Mouse (Mus musculus) yolk sac, embryonic 10.5 days (tissue): ENCODE results near the gene Ror1.

Source experiments
- DNase-seq: peaks from one replicate; pipeline ENCODE4 v3.0.0-alpha.2; 2017; ENCODE audit warnings: low spot score

Gene Ror1

DNA sequence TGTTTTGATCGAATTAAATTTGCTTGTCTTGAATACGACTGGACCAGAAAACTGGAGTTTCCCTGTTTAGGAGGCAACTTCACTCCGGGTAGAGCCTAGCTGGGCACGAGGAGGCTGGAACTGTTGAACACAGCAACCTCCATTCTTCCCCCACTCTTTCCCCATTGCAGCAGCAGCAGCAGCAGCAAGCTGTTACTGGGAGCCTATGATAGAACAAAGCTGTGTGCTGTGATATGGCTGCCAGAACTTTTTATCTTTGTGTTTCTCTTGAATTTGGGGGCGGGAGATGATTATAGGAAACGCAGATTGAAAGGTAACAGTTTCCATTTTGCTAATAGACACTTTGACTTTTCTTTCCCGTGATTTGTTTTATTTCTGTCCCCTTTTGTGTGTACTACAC lies 70.2 kb downstream of the Ror1 start:
- DNase-seq, result no peak

DNA sequence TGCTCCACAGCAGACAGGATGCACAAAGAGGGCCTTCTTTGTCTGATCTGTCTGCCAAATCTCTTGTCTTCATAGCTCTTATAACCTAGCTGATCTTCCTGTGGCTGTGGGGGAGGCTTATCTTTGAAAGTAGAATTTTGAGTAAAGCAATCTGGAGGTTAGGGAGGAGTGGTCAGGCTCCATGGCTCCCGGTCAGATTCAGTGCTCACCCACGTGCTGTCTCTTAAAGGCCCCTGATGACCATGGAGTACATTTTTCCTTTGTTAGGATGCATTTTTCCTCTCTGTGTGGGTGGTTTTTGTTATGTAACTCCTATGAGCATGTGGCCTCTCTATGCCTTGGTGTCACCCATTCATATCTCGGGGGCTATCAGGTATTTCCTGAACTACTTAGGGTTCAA lies 71.3 kb downstream of the Ror1 start:
- no peak for DNase-seq

DNA sequence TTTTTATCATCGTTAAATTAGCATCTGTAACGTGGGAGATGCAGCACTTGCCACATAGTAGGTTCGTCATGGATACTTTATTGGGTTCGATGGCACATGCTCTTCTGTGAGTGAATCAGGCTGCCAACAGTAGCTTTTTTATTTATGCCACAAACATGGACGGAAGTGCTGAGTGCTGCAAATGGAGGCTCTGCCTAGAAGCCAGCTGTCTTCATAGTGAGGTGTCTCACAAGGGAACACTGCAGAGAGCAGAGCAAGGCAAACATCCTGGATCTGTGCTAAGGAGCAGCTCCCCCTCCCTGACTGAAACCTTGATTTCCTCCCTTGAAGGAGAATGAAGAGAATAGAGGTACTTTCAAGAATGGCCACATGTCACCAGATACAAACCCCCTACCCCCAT lies 74.1 kb downstream of the Ror1 start:
- no peak for DNase-seq

DNA sequence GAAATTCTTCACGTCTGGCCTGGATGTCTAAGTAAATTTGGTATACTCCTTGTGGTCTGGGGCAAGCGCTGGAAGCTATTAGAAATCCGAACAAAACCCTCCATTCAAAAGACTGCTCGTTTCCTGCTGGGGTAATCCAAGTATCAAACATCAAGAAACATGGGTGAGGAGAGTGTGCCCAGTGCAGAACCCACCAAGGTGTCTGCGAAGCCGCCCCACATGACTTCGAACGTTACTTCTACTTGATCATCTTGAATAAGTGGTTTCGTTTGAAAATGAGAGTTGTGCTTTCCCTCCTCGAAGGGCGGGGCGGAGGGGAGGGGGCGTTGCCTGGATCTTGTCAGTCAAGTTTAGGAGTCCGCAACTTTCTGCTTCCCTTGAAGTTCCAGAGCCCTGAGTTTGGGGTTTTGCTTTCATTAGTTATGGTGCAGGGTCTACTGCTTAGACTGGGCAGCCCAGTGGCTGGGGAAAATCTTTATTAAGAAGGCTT lies 74.6 kb downstream of the Ror1 start:
- DNase-seq, result no peak

DNA sequence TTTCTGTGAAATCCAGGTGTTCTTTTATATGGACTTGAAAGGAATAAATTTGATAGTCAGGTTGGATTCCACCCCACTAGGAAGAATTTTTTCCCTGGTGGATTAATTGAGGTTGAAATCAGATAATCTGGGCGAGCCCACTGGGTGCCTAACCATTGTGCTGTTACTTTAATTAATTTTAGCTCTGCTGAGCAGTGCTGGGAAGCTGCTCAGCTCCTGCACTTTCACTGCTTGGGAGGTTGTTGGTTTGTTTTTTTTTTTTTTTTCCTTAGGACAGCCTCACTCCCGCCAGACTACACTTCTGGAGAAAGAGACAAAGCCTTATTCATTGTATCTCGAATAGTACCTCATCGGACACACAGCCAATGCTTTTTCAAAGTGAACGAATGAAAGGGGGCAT lies 75.2 kb downstream of the Ror1 start:
- no peak for DNase-seq

DNA sequence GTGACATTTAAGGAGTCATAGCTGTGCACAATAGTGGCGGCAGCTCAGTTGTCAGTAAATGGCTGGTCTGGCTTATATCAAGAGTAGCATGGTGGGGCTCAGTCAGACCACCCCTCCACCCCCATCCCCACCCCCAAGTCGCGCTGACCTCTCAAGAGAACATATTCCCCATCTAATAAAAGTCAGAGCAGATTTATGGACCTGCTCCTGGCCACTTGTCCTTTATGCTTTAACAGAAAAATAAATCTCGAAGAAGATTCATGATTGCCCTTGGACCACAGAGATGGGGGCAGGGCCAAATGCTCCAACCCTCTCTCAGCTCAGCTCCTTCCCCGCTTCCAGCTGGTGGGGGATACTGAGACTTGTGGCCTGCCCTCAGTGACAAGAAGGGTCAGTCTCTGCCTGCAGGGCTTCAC lies 75.9 kb downstream of the Ror1 start:
- DNase-seq, result peak; percentile 17

DNA sequence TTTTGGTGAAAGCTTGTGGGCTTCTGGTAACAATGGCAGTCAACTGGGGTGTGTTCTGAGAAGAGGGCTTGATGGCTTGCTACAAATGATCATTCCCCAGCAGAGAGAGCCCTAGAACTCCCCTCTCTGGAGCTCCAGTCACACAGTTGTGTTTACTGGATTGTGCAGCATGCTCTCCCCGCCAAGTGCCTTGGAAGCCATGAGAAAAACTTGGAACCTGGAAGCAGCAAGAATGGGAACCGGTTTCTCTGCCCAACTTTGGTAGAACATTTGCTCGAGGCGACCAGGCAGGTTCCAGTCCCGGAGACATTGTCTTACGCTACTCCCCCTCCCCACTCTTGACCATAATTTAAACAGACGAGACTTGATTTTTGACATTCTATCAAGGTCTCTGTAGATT lies 80.0 kb downstream of the Ror1 start:
- DNase-seq, result no peak

DNA sequence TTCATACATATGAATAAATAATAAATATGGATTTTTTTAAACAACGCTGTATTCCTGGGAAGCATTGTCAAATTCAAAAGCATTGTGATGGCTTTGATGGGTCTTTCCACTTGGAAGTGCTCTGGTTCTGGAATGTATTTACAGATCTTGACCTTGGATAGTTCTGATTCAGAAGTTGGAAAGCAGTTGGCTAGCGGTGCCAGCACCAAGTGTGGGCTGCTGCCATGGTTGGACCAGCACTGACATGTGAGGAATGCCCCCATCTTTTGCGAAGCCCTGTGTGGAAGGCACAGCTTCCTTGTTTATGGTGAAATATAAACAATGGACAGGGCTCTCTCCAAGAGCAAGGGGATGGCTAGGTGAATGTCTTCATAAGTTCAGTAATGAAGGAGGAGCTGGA lies 82.7 kb downstream of the Ror1 start:
- no peak for DNase-seq

DNA sequence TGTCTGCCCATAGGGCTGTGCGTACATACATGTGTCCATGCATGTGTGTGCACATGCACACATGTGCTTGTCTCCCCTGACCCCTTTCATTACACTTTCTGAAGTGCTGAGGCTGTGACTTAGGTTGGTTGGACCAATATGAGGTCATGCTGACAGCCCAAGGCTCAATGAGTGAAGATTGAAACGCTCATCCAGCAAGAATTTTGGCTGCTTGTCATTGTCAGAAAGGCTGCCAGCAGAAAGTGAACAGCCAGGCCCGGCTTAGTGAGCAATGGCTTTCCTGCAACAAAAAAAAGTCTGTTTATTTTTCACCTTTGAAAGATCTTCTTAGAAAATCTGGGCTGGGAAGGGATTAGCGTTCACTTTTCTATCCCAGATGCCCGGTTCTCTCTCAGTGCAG lies 86.1 kb downstream of the Ror1 start:
- DNase-seq, result no peak

DNA sequence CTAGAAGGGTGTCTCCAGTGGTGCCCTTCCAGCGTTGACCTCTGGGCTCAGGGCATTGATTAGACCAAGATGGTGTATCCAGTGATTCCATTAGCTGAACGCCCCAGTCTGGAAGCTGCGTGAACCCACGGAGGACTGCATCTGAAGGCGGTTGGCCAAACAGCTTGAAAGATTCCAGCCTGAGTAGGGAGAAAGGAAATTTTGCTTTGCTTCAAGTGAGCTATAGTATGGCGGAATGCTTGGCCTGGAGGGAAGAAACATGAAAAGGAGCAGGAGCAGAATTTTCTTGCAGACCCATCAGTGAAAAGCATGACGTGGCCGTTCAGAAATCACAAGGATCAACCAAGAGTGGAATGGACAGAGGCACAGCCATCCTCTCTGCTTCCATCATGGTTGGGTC lies 91.2 kb downstream of the Ror1 start:
- no peak for DNase-seq

DNA sequence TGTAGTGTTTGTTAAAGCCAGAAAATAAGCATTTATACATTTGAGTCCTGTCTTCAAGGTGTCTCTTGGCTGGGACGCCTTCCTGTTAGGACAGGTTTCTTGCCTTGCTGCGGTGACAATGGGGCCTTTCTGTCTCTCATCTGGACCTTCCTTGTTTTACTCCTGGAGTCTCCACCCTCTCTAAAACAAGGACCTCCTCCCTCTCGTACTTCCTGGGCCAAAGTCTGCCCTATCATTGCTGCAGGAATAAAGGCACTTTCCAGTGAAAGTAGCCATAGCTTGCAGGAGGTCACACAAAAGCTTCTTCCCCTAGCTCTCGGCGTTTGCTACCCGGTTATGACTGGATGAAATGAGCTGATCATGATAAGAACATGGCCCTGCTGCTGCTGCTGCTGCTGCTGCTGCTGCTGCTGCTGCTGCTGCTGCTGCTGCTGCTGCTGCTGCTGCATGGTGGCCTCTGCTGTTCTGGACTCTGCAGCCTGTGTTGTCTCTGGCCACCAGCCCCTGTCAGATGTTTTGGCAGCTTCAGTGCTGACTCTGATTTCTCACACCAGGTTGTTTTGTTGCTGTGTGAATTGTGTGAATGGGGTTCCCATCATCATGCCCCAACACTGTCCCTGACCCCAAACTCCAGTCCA lies 92.1 kb downstream of the Ror1 start:
- no peak for DNase-seq

DNA sequence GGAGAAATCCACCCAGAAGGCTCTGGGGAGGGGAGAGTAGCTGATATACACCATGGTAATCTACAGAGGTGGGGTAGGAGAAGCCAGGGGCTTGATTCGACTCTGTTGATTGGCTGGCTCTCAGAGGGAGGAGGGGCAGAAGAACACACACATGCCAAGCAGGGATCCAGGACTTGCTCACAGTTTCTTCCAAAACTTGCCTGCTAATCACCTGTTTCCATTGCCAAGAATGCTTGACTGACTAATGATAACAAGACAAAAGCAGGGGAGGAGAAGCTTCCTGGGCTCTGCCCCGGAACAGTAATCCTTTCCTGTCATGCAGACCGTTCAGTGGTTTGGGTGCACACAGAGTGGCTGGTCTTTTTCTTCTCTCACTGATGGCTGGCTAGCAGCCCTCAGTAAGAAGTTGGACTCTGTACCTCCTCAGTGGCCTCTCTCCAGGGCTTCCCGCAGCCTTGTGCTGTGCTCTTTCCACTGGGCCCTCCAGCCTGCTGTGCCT lies 92.7 kb downstream of the Ror1 start:
- no peak for DNase-seq

DNA sequence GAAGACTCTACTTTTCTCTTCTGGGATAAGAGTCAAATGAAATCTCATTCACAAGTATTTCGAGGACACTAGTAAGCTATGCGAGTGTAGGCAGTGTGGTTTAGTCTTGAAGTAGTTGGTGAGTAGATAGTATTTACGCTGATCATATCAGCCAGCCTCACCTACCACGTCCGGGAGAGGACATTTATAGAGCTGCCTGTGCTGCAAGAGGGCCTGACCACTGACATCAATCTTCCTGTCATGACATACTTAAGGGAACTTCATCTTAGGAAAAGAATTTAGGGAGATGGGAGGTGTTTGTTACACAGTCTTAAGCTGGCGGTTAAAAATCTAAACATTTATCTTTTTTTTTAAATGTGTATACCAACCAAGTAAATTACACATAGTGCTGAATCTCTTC lies 95.9 kb downstream of the Ror1 start:
- DNase-seq, result no peak

DNA sequence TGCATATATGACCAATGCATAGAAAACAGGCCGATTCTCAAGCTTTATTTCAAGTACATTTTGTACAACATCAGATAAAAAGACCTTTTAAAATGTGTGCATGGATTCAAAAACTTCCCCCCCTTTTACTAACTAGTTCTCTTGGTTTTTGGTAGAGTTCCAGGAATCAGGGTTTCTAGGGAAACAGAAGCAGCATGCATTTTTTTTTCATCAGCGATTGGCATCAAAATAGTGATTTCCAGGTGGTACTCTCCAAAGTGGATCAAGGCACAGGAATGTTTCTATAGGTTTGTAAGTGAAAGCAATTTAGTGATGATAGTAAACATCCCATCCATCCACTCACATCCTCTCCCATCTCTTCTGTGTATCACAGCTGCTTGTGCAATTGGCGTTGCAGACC lies 98.5 kb downstream of the Ror1 start:
- no peak for DNase-seq

DNA sequence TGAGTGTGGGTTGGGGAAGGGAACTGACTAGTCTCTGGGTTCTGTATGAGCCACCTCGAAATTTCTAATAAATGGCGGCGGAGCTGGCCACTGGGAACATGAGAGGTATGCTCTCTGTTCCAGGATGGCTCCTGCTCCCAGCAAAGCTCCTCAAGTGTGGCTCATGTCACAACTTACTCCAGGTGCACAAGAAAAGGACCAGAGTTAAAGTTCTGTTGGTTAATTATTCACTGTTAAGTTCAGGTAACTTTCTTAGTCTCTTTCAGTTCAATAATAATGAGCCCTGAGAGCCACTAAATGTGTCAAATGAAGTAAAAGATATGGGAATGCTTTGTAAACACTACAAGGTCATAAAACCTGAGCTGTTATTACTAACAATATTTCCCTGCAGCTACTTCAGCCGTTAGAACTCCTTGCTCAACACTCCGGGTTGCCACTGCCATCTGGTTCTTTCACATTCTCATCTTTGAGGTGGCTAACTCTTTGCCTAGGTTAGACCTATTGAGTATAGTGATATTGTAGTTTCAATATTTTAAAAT lies 100.7 kb downstream of the Ror1 start:
- no peak for DNase-seq

DNA sequence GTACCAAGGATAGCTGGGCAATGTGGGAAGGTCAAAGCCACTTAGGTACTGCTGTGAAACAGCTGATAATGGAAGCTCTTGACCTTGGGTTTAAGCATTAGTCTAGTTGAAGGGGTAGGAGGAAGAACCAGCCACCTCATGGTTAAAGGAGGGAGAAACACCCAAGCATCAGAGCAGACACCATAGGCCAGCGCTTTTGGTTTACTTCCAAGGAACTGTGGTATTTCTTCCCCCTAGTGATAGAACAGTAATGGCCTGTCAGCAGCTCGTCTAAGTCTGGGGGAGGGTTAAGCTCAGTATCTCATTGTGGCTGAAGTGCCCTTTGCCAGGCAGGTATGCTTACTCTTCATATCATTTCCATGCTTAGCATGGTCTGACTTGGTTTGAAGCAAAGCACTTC lies 102.7 kb downstream of the Ror1 start:
- no peak for DNase-seq

DNA sequence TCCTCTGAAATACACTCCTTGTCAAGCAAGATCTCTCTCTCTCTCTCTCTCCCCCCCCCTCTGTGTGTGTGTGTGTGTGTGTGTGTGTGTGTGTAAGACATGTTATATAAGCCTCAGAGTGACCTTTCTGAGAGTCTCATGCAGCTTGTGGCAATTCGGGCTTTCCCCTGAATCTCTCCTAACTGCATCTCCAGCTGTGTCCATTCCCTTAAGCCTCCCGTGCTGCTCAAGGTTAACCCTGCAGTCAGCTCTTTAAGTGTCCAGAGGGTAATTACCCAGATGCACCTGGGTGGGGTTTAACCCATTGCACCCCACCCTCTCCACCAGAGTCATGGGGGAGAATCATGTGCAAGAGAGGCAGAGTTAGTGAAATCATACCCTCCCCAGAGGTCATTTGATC lies 105.7 kb downstream of the Ror1 start:
- no peak for DNase-seq

DNA sequence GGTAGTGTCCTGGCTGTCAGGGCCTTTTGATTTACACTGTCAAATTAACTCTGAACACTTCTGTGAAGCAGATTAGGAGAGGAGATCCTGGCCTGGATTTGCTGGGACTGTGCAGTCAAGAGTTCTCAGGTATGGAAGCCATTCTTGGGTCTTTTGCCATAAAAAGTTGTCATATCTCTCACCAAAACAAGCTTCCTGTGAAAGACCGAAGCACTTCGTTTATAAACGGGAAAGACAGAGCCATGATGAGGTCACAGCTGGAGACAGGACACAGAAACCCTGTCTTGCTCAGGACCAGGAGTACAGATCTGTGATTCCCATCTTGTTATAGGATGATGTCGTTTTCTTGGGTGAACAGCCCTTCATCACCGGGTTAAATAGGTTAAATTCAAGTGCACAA lies 107.5 kb downstream of the Ror1 start:
- DNase-seq, result no peak

DNA sequence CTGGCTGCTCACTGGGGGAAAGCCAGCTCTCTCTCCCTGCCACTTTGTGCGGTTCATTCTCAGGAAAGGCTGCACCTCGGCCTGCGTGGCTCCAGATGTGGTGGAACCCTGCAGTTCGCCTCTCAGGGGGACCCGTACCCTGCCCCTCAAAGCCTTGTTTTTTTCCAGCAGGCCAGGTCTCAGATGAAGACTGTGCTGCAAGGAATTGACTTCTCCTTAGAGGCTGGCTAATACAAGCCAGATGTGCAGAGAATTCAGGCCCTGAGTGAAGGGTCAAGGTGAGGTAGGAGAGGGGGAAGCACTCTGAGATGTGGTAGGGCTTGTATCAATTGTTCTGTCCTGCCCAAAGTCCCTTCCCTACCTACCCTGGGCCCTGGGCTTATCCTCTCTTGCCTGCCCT lies 108.1 kb downstream of the Ror1 start:
- no peak for DNase-seq

DNA sequence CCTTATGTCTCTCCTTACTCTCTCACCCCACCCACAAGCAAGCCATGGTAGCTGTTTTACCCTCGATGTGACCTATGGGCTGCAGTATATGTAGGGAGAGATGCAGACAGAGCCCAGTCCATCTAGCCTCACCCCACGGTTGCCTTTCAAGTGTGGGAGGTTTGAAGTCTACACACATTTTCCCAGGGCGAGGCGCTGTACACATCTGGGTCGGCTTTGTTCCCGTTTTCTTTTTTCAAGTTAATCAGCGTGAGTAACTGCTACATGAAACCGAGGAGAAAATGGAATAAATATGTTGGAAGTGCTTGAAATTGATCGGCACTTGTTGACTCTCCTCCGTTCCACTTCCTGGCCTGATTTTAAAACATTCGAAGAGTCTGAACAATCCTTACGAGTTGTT lies 108.8 kb downstream of the Ror1 start:
- no peak for DNase-seq

DNA sequence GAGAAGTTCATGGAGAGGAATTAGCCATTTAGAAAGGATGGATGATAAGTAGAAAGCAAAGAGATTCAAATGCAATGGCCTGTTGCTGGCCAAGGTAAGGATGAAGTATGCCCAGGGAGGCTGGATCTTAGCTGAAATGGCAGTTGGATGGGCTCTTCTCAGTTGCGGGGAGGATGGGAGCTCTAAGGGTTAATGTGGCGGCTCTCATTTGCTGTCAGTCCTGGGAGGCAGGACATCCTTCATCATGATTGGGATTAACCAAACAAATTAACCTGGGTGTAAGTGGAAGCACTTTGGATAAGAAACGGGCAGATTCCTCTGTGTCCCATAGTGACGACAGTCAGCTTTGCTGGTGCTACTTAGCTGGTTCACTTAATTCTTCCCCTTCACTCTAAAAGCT lies 112.5 kb downstream of the Ror1 start:
- no peak for DNase-seq

DNA sequence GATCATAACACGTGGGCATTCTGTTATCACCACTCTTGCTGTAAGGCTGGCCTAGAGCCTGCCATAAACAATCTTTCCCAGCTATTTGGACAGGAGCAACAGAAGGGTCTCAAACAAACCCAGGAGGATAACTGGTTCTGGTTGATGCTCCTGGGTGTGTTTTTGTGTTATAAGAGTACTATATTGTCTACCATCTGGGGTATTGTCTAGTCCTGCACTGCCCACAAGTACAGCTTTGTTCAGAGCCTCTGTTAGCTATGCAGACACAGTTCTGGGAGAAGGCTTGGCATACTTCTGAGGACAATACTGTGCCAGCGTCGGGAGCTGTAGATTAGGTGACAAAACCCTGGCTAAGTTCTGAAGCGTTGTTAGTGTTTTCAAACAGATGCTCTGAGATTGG lies 113.5 kb downstream of the Ror1 start:
- DNase-seq, result no peak

DNA sequence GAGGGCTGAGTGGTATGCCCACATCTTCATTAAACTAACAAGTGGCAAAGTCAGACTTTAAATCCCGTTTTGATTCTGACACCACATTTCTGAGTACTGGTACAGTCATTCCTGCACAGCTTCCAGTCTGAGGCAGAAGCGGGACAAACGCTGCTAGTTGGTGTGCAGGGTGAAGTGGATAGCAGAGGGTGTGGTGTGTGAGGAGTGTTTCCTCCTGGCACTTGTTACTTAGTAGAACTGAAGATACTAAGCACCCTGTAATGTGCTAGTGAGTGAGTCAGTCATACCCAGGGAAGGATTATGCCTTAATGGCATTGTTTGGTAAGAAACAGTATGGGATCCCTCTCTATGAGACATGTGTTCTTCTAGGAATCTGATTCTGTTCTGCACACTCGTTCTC lies 115.7 kb downstream of the Ror1 start:
- no peak for DNase-seq
